Comparison of ENCODE assay signal across 18 mouse cellular contexts in genomic region chr7:66405541-66405940, GRCm38 (mm10). TPM values are rescaled to one million over a fixed set of nuclear protein-coding genes. Genes with fewer than 3 reads are reported as not detected.
DNase-seq lines count a peak whose midpoint lies in the region.
"Had no signal": no experiment of that assay in that cellular context is flagged by ENCODE, and none has a peak within 500 bp of the region (broad histone marks: within the 10 kb centered on the region; RNA-seq: fewer than 3 reads in every experiment).

No protein-coding gene starts in this region.

- DNase-seq in adrenal gland, postnatal 10 days = peak; percentile 61
- no peak for DNase-seq in adrenal gland, adult 18-20 months (ENCODE audit: low spot score in 2 of 2)
- peak; percentile 18 for DNase-seq in kidney, adult 11 months
- DNase-seq in kidney, adult 8-10 months = no peak
- DNase-seq in adrenal gland, postnatal 25 days = peak; percentile 35
- peak; percentile 54 for DNase-seq in kidney, postnatal 14 days
- DNase-seq in left cerebral cortex, adult 11 months (ENCODE audit: low spot score) = no peak
- no peak for DNase-seq in embryo, embryonic 10.5 days (ENCODE audit: low spot score)
- DNase-seq: cerebellum, postnatal 25 days; left cerebral cortex, postnatal 4 days; lung, adult 2 months; lung, postnatal 36 days; right cerebral cortex, postnatal 4 days; thymus, postnatal 4 days had no signal

RNA-seq across cellular contexts. Expression of gene Lrrk1, which starts 17.4 kb away (rescaled TPM):
- total RNA-seq in adrenal gland, postnatal 10 days (2021) = 10 to 100 TPM; 12.4 to 16.4 TPM
- total RNA-seq in adrenal gland, adult 18-20 months (2021) = 10 to 100 TPM; 12.2 to 12.6 TPM
- total RNA-seq in adrenal gland, postnatal 25 days (2021) = 16.6 and 18.5 TPM in 2 replicates

RNA-seq across cellular contexts. Expression of gene Aldh1a3, which starts 21.8 kb away (rescaled TPM):
- 10 to 100 TPM; 11.4 to 12.4 TPM for total RNA-seq in adrenal gland, postnatal 10 days (2021)
- total RNA-seq in adrenal gland, adult 18-20 months (2021) = 10 to 100 TPM; 12.2 to 16.7 TPM
- 6.1 and 10.9 TPM in 2 replicates for total RNA-seq in adrenal gland, postnatal 25 days (2021)

RNA-seq across cellular contexts. Expression of gene Gm10974, which starts 39.8 kb away (rescaled TPM):
- not detected for total RNA-seq in adrenal gland, postnatal 10 days (2021)
- total RNA-seq in adrenal gland, adult 18-20 months (2021) = not detected
- not detected in 2 replicates for total RNA-seq in adrenal gland, postnatal 25 days (2021)
- total RNA-seq: CH12.LX; granulocyte monocyte progenitor cell, adult 5-6 weeks; left cerebral cortex, adult 18-20 months; left cerebral cortex, postnatal 4 days; midbrain, postnatal 0 days had no signal

Comparison
In these comparisons a context has a peak if more than half of its experiments do, and no peak if none do; other contexts are left out.
1. DNase-seq: peak in adrenal gland, postnatal 10 days (single experiment), kidney, adult 11 months (single experiment), adrenal gland, postnatal 25 days (single experiment) and kidney, postnatal 14 days (single experiment); none in adrenal gland, adult 18-20 months (0 of 2), kidney, adult 8-10 months (0 of 2), left cerebral cortex, adult 11 months (single experiment) and embryo, embryonic 10.5 days (single experiment).